Mouse (Mus musculus) ES-E14 (cell line): Measurements from ENCODE around the gene Iqgap3.

Source experiments
- HCFC1 ChIP-seq: IDR thresholded peaks from 2 replicates; pipeline ENCODE4 v1.6.1; 2012; ENCODE audit warnings: low read length, inconsistent platforms, borderline replicate concordance; ENCODE audit not compliant: insufficient read depth
- ZC3H11A ChIP-seq: IDR thresholded peaks from 2 replicates; pipeline ENCODE4 v1.6.1; 2012; ENCODE audit warnings: low read depth, mild to moderate bottlenecking, inconsistent platforms, low read length, borderline replicate concordance
- ZNF384 ChIP-seq: IDR thresholded peaks from 2 replicates; pipeline ENCODE4 v1.6.1; 2012; ENCODE audit warnings: low read depth, low read length, inconsistent platforms

- TF ChIP-seq ZNF384 (no peak), HCFC1 (no peak), ZC3H11A (no peak)
Measured at GRCm38 (mm10) chr3:88049532-88049931, 32.2 kb upstream of the Iqgap3 start.
